Mouse (Mus musculus): ENCODE measurements at regions not wholly inside any gene's neighbourhood (a gene's known extent, or its start where the extent isn't known, plus 50 kb on each side); places are given as distances from the start of the nearest gene placed in this dataset.

- WGBS, result 84% methylated on average over 2 of the region's 2 CpGs
- no peak for ATAC-seq
- Histone ChIP-seq H3K4me1 (ENCODE audit: insufficient read depth, low read length) (no peaks in the 10 kb centered on the region), H3K4me3 (ENCODE audit: low read length) (no peak overlapping the region), H3K9me3 (ENCODE audit: low read length) (no peaks in the 10 kb centered on the region), H3K27me3 (ENCODE audit: insufficient read depth, low read length) (no peaks in the 10 kb centered on the region), H3K27ac (no peak overlapping the region), H3K4me2 (ENCODE audit: low read depth, low read length) (no peak overlapping the region), H3K36me3 (ENCODE audit: insufficient read depth, low read length) (no peaks in the 10 kb centered on the region), H3K9ac (replicated peaks; ENCODE audit: low read length) (no peak overlapping the region)
- DNase-seq (ENCODE audit: low spot score), result no peak
- no peak for TF ChIP-seq CTCF (IDR thresholded peaks at IDR 0.05; ENCODE audit: low read depth)
Observed at GRCm38 (mm10) chr10:72923611-72924010, 175.5 kb upstream of the Pcdh15 start.

GRCm38 (mm10) chr10:72956957-72957356 is 142.2 kb upstream of the Pcdh15 start:
- ATAC-seq, result no peak

GRCm38 (mm10) chr10:72960051-72960450 is 139.1 kb upstream of the Pcdh15 start:
- Histone ChIP-seq H3K9ac (replicated peaks; ENCODE audit: low read length) (no peak overlapping the region), H3K9me3 (ENCODE audit: low read length) (no peaks in the 10 kb centered on the region), H3K4me1 (ENCODE audit: insufficient read depth, low read length) (no peaks in the 10 kb centered on the region), H3K4me2 (ENCODE audit: low read depth, low read length) (no peak overlapping the region), H3K36me3 (ENCODE audit: insufficient read depth, low read length) (no peaks in the 10 kb centered on the region), H3K4me3 (ENCODE audit: low read length) (no peak overlapping the region), H3K27ac (no peak overlapping the region), H3K27me3 (ENCODE audit: insufficient read depth, low read length) (no peaks in the 10 kb centered on the region)
- ATAC-seq (no peak), DNase-seq (ENCODE audit: low spot score) (no peak)
- WGBS, result 62% methylated on average over 3 of the region's 3 CpGs
- no peak for TF ChIP-seq CTCF (IDR thresholded peaks at IDR 0.05; ENCODE audit: low read depth)

More at GRCm38 (mm10) chr10:72956957-72957356, 142.2 kb upstream of the Pcdh15 start:
- no peak overlapping the region for H3K4me2 ChIP-seq (ENCODE audit: low read depth, low read length)
- no peak for DNase-seq (ENCODE audit: low spot score)
- H3K4me3 ChIP-seq (ENCODE audit: low read length), result no peak overlapping the region
- H3K27ac ChIP-seq, result no peak overlapping the region
- no peaks in the 10 kb centered on the region for H3K4me1 ChIP-seq (ENCODE audit: insufficient read depth, low read length)
- 71% methylated on average over 3 of the region's 3 CpGs for WGBS
- H3K27me3 ChIP-seq (ENCODE audit: insufficient read depth, low read length), result no peaks in the 10 kb centered on the region
- no peaks in the 10 kb centered on the region for H3K36me3 ChIP-seq (ENCODE audit: insufficient read depth, low read length)
- no peak for TF ChIP-seq CTCF (IDR thresholded peaks at IDR 0.05; ENCODE audit: low read depth)
- H3K9me3 ChIP-seq (ENCODE audit: low read length), result no peaks in the 10 kb centered on the region
- no peak overlapping the region for H3K9ac ChIP-seq (replicated peaks; ENCODE audit: low read length)

- H3K27ac ChIP-seq, result no peak overlapping the region
- H3K4me3 ChIP-seq (ENCODE audit: low read length), result no peak overlapping the region
- ATAC-seq, result no peak
- H3K27me3 ChIP-seq (ENCODE audit: insufficient read depth, low read length), result no peaks in the 10 kb centered on the region
- 29% methylated on average over 1 of the region's 1 CpGs for WGBS
- no peak for TF ChIP-seq CTCF (IDR thresholded peaks at IDR 0.05; ENCODE audit: low read depth)
- H3K9me3 ChIP-seq (ENCODE audit: low read length), result no peaks in the 10 kb centered on the region
- H3K9ac ChIP-seq (replicated peaks; ENCODE audit: low read length), result no peak overlapping the region
- H3K4me2 ChIP-seq (ENCODE audit: low read depth, low read length), result no peak overlapping the region
- no peaks in the 10 kb centered on the region for H3K36me3 ChIP-seq (ENCODE audit: insufficient read depth, low read length)
- no peak for DNase-seq (ENCODE audit: low spot score)
- no peaks in the 10 kb centered on the region for H3K4me1 ChIP-seq (ENCODE audit: insufficient read depth, low read length)
Observed at GRCm38 (mm10) chr10:72981359-72981758, 117.8 kb upstream of the Pcdh15 start.

GRCm38 (mm10) chr10:72988355-72988754 is 110.8 kb upstream of the Pcdh15 start:
- Histone ChIP-seq H3K27ac (no peak overlapping the region), H3K4me1 (ENCODE audit: insufficient read depth, low read length) (no peaks in the 10 kb centered on the region), H3K4me3 (ENCODE audit: low read length) (no peak overlapping the region), H3K9ac (replicated peaks; ENCODE audit: low read length) (no peak overlapping the region), H3K9me3 (ENCODE audit: low read length) (no peaks in the 10 kb centered on the region), H3K36me3 (ENCODE audit: insufficient read depth, low read length) (no peaks in the 10 kb centered on the region), H3K4me2 (ENCODE audit: low read depth, low read length) (no peak overlapping the region), H3K27me3 (ENCODE audit: insufficient read depth, low read length) (no peaks in the 10 kb centered on the region)
- no peak for DNase-seq (ENCODE audit: low spot score)
- TF ChIP-seq CTCF (IDR thresholded peaks at IDR 0.05; ENCODE audit: low read depth), result no peak
- no peak for ATAC-seq

- Histone ChIP-seq H3K4me1 (ENCODE audit: insufficient read depth, low read length) (no peaks in the 10 kb centered on the region), H3K27me3 (ENCODE audit: insufficient read depth, low read length) (no peaks in the 10 kb centered on the region), H3K36me3 (ENCODE audit: insufficient read depth, low read length) (no peaks in the 10 kb centered on the region), H3K4me2 (ENCODE audit: low read depth, low read length) (no peak overlapping the region), H3K9me3 (ENCODE audit: low read length) (no peaks in the 10 kb centered on the region), H3K9ac (replicated peaks; ENCODE audit: low read length) (no peak overlapping the region), H3K4me3 (ENCODE audit: low read length) (no peak overlapping the region), H3K27ac (no peak overlapping the region)
- ATAC-seq (no peak), DNase-seq (ENCODE audit: low spot score) (no peak)
- TF ChIP-seq CTCF (IDR thresholded peaks at IDR 0.05; ENCODE audit: low read depth), result peak; percentile 30; the same call in 1 of the 2 replicates
- WGBS, result 76% methylated on average over 3 of the region's 3 CpGs
Observed at GRCm38 (mm10) chr10:73010897-73011296, 88.2 kb upstream of the Pcdh15 start.

GRCm38 (mm10) chr10:73011874-73012273 is 87.3 kb upstream of the Pcdh15 start:
- no peak overlapping the region for H3K4me2 ChIP-seq (ENCODE audit: low read depth, low read length)
- H3K4me1 ChIP-seq (ENCODE audit: insufficient read depth, low read length), result no peaks in the 10 kb centered on the region
- H3K9me3 ChIP-seq (ENCODE audit: low read length), result no peaks in the 10 kb centered on the region
- 64% methylated on average over 5 of the region's 5 CpGs for WGBS
- H3K27me3 ChIP-seq (ENCODE audit: insufficient read depth, low read length), result no peaks in the 10 kb centered on the region
- no peak overlapping the region for H3K4me3 ChIP-seq (ENCODE audit: low read length)
- no peaks in the 10 kb centered on the region for H3K36me3 ChIP-seq (ENCODE audit: insufficient read depth, low read length)
- peak; percentile 26 for DNase-seq (ENCODE audit: low spot score)
- H3K9ac ChIP-seq (replicated peaks; ENCODE audit: low read length), result no peak overlapping the region
- TF ChIP-seq CTCF (IDR thresholded peaks at IDR 0.05; ENCODE audit: low read depth), result peak; percentile 43
- no peak overlapping the region for H3K27ac ChIP-seq
- no peak for ATAC-seq
